Mouse (Mus musculus) heart, embryonic 14.5 days (tissue): Measurements from ENCODE around the gene Fgf12. TPM values are rescaled to one million over a fixed set of nuclear protein-coding genes. Genes with fewer than 3 reads are reported as not detected.

Experiments used
- ATAC-seq: fragments of 200-750 bp; cut with Nextera tagmentation; 2 replicates; pipeline ENCODE4 v1.8.0; 2017; ENCODE audit warnings: low read depth, moderate TSS enrichment; ENCODE audit not compliant: insufficient number of reproducible peaks, insufficient read depth, low FRiP score
- H3K27ac ChIP-seq, 2 experiments: fragments of 200-500 bp in 1 of 2; fragments of 300-500 bp in 1 of 2; sonication (generic) in 1 of 2; replicated peaks in 1 of 2; 2 replicates each; pipeline ENCODE4 v1.5.1; 2012 to 2014; ENCODE audit warnings: low read depth in 2 of 2, low read length in 2 of 2, control low read depth in 1 of 2, mild to moderate bottlenecking in 1 of 2, mixed read lengths in 1 of 2; ENCODE audit not compliant: control insufficient read depth in 1 of 2, insufficient read depth in 1 of 2
- H3K27me3 ChIP-seq: fragments of 300-500 bp; sonication (generic); 2 replicates; pipeline ENCODE4 v1.6.1; 2014; ENCODE audit warnings: mild to moderate bottlenecking, low read length, control low read depth; ENCODE audit not compliant: control insufficient read depth, insufficient read depth
- H3K36me3 ChIP-seq: fragments of 300-500 bp; sonication (generic); 2 replicates; pipeline ENCODE4 v1.6.1; 2014; ENCODE audit warnings: mild to moderate bottlenecking, control low read depth, low read length, mixed read lengths; ENCODE audit not compliant: control insufficient read depth, insufficient read depth
- H3K4me1 ChIP-seq, 2 experiments: fragments of 200-500 bp in 1 of 2; fragments of 300-500 bp in 1 of 2; sonication (generic) in 1 of 2; 2 replicates each; pipeline ENCODE4 v1.6.1; 2012 to 2014; ENCODE audit warnings: low read length in 2 of 2, control low read depth in 1 of 2, mixed read lengths in 1 of 2; ENCODE audit not compliant: control insufficient read depth in 2 of 2, insufficient read depth in 2 of 2
- H3K4me2 ChIP-seq: fragments of 300-500 bp; sonication (generic); 2 replicates; pipeline ENCODE4 v1.6.1; 2014; ENCODE audit warnings: mild to moderate bottlenecking, low read length
- H3K4me3 ChIP-seq, 2 experiments: fragments of 200-500 bp in 1 of 2; fragments of 300-500 bp in 1 of 2; sonication (generic) in 1 of 2; 2 replicates each; pipeline ENCODE4 v1.5.1; 2012 to 2014; ENCODE audit warnings: low read length in 2 of 2, mild to moderate bottlenecking in 2 of 2, control low read depth in 1 of 2, low read depth in 1 of 2, moderate library complexity in 1 of 2; ENCODE audit not compliant: control insufficient read depth in 1 of 2, insufficient read depth in 1 of 2
- H3K9ac ChIP-seq: fragments of 300-500 bp; sonication (generic); 2 replicates; pipeline ENCODE4 v1.6.1; 2014; ENCODE audit warnings: mild to moderate bottlenecking, low read length
- H3K9me3 ChIP-seq: fragments of 300-500 bp; sonication (generic); 2 replicates; pipeline ENCODE4 v1.6.1; 2016; ENCODE audit warnings: low read length, control low read depth; ENCODE audit not compliant: control insufficient read depth
- WGBS: fragments of 180-500 bp; shearing (Covaris S2); extraction: QIAGEN DNeasy Blood & Tissue Kit; methylation state at CpG from one replicate; pipeline ENCODE4 v1.1.7; 2014; 5-methylcytosine and 5-hydroxymethylcytosine counted together
- polyA plus RNA-seq: library from polyadenylated mRNA; unstranded; fragments of >200 nt; fragmentation: Nextera tagmentation; extraction: Ambion mirVana; gene quantifications from 2 replicates; pipeline ENCODE4 v1.2.1, GENCODE M21; 2014

Gene Fgf12
- polyA plus RNA-seq, 1 experiment from 2014 or later: 35.0 TPM

DNA sequence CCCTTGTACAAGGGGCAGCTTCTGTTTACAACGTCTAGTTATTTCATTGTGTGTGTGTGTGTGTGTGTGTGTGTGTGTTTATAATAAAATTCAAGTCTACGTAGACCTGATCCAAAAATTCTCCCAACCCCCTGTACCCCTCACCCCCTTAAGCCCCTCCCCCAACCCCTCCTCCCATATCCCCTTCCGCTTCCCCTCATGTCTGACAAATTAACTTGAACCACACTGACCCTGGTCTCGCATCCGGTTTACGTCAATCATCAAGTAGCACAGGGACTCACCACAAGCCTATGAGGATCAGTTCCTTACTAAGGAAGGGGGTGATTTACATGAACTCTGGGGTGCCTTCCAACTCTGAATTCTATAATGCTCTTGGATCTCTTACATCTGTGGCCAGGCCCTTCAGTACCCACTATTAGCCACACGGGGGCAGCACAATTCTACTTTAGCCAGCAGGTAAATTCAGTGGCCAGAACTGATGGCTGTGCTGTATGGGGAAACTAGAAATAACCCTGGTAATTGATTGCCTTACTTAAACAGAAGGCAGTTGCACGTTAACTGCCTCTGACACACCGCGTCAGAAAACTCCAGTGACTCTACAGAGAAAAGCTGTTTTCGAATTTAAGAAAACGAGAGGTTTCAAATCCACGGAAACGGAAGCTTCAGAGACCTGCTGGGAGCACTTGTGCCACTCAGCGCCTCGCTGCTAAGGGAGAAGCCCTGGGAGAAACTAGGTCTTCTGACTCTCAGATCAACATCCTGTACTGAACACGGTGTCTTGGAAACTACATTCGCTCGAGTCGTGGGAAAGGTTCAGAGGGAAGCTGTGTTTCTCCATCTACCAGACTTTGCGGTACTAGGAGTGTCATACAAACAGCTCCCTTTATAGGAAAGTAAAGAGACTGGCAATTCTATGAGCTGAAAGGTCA lies 235.0 kb downstream of the Fgf12 start:
- 27% methylated on average over 21 of the region's 21 CpGs for WGBS
- Histone ChIP-seq H3K4me1 (0 out of 4 replicates have a peak, but pooled peaks cover 0 to 2% of the 10 kb centered on the region in 2 experiments), H3K27ac (no peak overlapping the region), H3K4me3 (peak overlapping the region; percentile 28 to 35), H3K9ac (peak overlapping the region; percentile 21; the same call in 1 of the 2 replicates), H3K4me2 (peak overlapping the region; percentile 69), H3K9me3 (no peaks in the 10 kb centered on the region), H3K27me3 (no peaks in the 10 kb centered on the region), H3K36me3 (no peaks in the 10 kb centered on the region)
- 0 out of 2 replicates have a peak, but pooled peaks have one; percentile 13 for ATAC-seq

DNA sequence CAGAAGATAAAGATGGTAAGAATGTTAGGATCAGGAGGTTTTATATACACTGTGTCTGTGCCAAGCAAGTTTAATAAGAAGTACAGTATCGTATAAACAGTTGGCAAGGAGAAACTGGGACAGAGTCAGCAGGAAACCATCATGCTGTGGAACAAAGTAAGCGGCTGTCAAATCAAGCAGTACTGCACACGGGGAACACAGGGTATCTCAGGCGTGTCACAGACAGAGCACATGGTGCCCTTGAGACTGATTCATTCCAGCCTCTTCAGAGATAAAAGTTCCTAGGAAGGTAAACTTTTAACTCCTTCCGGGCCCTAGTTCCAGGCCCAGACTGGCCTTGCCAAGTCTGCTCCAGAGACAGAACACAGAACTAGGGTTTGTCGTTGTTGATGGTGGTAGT lies 240.4 kb downstream of the Fgf12 start:
- Histone ChIP-seq H3K27me3 (no peaks in the 10 kb centered on the region), H3K4me3 (no peak overlapping the region), H3K4me1 (no peaks in the 10 kb centered on the region; a peak in 1 of 4 replicates), H3K4me2 (no peak overlapping the region), H3K36me3 (no peaks in the 10 kb centered on the region), H3K9ac (no peak overlapping the region), H3K27ac (no peak overlapping the region), H3K9me3 (no peaks in the 10 kb centered on the region)
- ATAC-seq: no peak
- WGBS: 41% methylated on average over 6 of the region's 6 CpGs

DNA sequence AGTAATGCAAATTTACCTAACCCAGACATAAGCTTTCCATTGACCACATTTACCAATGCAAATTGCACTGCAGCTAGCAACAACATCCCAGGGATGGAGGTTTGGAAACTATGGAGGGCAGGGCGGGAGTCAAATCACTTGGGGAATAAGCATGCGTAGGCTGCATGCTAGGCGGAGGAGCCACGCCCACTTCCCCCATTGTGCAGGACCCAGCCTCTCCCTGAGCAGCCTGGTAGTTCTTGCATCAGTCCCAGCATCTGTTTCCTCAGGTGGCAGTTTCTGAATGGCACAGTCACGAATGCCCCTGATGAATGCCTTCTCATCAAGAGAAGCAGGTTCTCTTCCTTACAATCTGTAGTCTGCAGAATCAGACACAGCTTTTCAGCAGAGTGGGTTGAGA lies 241.5 kb downstream of the Fgf12 start:
- H3K9ac ChIP-seq: no peak overlapping the region
- no peak for ATAC-seq
- H3K4me1 ChIP-seq: no peaks in the 10 kb centered on the region; a peak in 1 of 4 replicates
- H3K4me2 ChIP-seq: no peak overlapping the region
- no peaks in the 10 kb centered on the region for H3K9me3 ChIP-seq
- no peaks in the 10 kb centered on the region for H3K27me3 ChIP-seq
- no peaks in the 10 kb centered on the region for H3K36me3 ChIP-seq
- WGBS: 35% methylated on average over 5 of the region's 5 CpGs
- H3K27ac ChIP-seq: no peak overlapping the region
- no peak overlapping the region for H3K4me3 ChIP-seq

DNA sequence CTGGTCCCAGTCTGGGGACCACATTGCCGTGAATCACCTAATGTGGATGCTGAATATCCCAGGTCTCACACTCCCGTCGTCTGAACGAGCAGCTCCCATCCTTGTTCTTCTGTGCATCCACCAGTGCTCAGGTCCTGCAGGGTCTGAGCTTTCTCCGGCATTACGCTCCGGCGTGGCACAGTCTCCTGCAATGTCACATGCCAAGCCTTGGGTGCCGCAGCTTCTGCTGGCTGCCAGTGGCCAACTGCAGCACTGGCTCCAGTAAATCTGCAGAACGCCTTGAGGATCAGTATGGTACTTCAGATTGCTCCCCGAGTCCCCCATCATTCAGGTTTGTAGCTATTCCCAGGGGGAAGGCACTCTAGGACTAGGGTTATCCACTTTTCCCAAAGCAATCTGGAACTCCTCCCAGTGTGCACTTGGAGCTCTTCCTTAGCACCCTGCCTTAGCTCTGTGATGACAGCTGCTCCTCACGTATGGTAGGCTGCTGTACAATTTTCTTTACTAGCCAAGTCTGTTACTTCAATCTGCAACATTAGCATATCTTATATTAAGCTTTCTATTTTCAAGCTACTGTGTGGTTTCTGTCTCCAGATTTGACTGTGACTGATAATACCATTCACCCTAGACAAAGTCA lies 254.8 kb downstream of the Fgf12 start:
- no peaks in the 10 kb centered on the region for H3K4me1 ChIP-seq
- no peaks in the 10 kb centered on the region for H3K36me3 ChIP-seq
- no peaks in the 10 kb centered on the region for H3K9me3 ChIP-seq
- no peak overlapping the region for H3K4me2 ChIP-seq
- WGBS: 73% methylated on average over 12 of the region's 12 CpGs
- no peaks in the 10 kb centered on the region for H3K27me3 ChIP-seq
- no peak overlapping the region for H3K27ac ChIP-seq
- no peak overlapping the region for H3K9ac ChIP-seq
- ATAC-seq: no peak
- no peak overlapping the region for H3K4me3 ChIP-seq

DNA sequence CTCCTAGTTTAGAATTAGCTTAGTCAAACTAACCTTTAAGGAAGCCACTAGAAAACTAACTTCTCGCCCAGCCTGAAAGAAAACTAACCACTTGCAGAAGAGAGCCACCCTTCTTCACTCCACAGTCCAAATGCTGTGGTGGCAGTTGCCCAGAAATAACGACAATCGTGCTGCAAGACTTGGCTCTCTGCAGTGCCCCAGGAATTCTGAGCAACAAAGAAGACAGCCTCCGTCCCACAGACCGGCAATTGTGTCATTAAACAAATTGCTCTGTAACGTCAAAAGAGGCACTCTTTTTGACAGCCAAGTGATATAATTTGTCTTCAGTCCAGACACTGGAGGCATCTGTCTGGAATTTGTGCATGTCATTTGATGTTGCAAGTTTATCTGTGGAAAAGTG lies 261.2 kb downstream of the Fgf12 start:
- Histone ChIP-seq H3K36me3 (no peaks in the 10 kb centered on the region), H3K27ac (no peak overlapping the region), H3K4me2 (no peak overlapping the region), H3K27me3 (no peaks in the 10 kb centered on the region), H3K9me3 (no peaks in the 10 kb centered on the region), H3K9ac (no peak overlapping the region), H3K4me3 (no peak overlapping the region), H3K4me1 (no peaks in the 10 kb centered on the region)
- ATAC-seq: no peak
- 49% methylated on average over 6 of the region's 6 CpGs for WGBS

DNA sequence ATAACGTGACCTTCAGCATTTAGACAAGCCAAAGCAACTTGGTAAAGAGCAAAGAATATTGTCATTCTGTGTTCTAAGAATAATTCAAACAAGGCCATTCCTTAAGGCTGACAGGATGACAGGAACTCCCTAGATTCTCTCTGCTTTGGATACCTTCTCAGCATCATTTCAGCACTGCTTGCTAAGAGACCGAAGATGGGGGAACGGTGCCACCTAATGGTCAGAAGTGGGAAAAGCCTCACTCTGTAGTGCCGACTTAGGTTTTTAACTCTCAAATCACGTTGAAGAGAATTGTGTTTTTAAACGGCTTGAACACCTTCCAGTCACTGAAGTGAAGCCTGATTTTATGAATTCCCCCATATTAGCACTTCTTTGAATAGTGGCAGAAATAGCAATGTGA lies 262.4 kb downstream of the Fgf12 start:
- no peaks in the 10 kb centered on the region for H3K9me3 ChIP-seq
- no peak overlapping the region for H3K9ac ChIP-seq
- no peak overlapping the region for H3K4me3 ChIP-seq
- H3K27ac ChIP-seq: no peak overlapping the region
- no peaks in the 10 kb centered on the region for H3K4me1 ChIP-seq
- no peaks in the 10 kb centered on the region for H3K36me3 ChIP-seq
- ATAC-seq: no peak
- 12% methylated on average over 6 of the region's 6 CpGs for WGBS
- H3K4me2 ChIP-seq: no peak overlapping the region
- H3K27me3 ChIP-seq: no peaks in the 10 kb centered on the region

DNA sequence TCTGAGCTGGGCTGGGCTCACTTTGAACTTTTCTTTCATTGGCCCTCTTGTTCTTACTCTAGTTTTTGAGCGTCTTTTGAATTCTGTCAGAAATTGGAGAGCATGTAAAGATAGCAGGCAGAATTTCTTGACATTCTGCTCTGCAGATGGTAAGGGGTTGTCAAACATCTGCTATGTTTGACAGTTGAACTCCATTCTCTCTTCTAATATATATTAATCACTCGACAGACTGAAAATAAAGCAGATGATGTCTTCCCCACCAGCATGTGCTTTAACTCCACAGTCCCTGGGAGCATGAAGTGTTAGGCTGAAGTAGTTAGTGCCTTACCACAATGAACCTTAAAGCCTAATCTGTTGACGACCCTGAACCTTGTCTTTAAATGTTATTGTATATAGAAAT lies 267.9 kb downstream of the Fgf12 start:
- 74% methylated on average over 3 of the region's 3 CpGs for WGBS
- ATAC-seq: no peak
- H3K4me3 ChIP-seq: no peak overlapping the region
- H3K27me3 ChIP-seq: no peaks in the 10 kb centered on the region
- no peak overlapping the region for H3K4me2 ChIP-seq
- no peak overlapping the region for H3K27ac ChIP-seq
- no peaks in the 10 kb centered on the region for H3K4me1 ChIP-seq
- H3K9ac ChIP-seq: no peak overlapping the region
- no peaks in the 10 kb centered on the region for H3K36me3 ChIP-seq
- H3K9me3 ChIP-seq: peaks cover 3% of the 10 kb centered on the region
